Mouse (Mus musculus) liver, embryonic 14.5 days (tissue): ENCODE data around the gene Btbd18.

ENCODE experiments used
- CTCF ChIP-seq: IDR thresholded peaks from 2 replicates; pipeline ENCODE4 v1.5.1; 2016; ENCODE audit warnings: antibody characterized with exemption, low read depth, control low read depth
- EP300 ChIP-seq: IDR thresholded peaks from 2 replicates; pipeline ENCODE4 v1.6.1; 2016; ENCODE audit warnings: antibody characterized with exemption, low read depth

DNA sequence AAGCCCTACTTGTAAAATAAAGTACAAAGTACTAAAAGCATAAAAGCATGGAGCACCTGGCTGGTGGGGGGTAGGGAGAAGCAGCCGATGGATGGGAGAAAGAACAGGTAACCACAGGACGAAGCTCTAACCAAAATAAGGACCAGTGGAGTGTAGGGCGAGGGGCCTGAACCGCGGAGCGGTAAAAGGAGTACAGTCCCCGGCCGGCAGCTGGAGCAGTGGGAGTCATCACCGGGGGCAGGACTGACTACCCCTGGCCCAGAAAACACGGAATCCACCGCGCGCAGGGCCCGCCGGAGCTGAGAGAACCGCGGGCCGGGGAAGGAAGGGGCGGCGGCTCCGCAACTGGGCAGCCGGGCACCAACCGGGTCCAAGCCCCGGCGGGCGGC is 55.5 kb downstream of the Btbd18 start:
- TF ChIP-seq CTCF (no peak), EP300 (no peak)
